Mouse (Mus musculus) midbrain, embryonic 16.5 days (tissue): ENCODE results near the gene Rbpjl. TPM values are rescaled to one million over a fixed set of nuclear protein-coding genes. Genes with fewer than 3 reads are reported as not detected.

ENCODE experiments used
- microRNA-seq: library from miRNA; unstranded; fragments of <30 nt; microRNA quantifications from one replicate; pipeline ENCODE4, GENCODE M21; 2017
- polyA plus RNA-seq: library from polyadenylated mRNA; unstranded; fragments of >200 nt; fragmentation: Nextera tagmentation; extraction: Ambion mirVana; gene quantifications from 2 replicates; pipeline ENCODE4 v1.2.1, GENCODE M21; 2015

The Rbpjl gene
- polyA plus RNA-seq, 1 experiment from 2014 or later, result 0.04 TPM

Small RNAs within 50 kb of the gene (microRNA-seq; reads per million reads assigned to microRNA genes)
- gene Mir7678, result not detected

Other genes starting within 250 kb of the Rbpjl start
- gene Kcns1, start 232.0 kb upstream of the Rbpjl start, polyA plus RNA-seq, result 1.9 and 3.9 TPM in 2 replicates
- gene Wfdc5, start 220.4 kb upstream of the Rbpjl start, polyA plus RNA-seq, result not detected in 2 replicates
- not detected in 2 replicates for gene Wfdc12, start 212.5 kb upstream of the Rbpjl start, polyA plus RNA-seq
- gene Wfdc15a, start 203.0 kb upstream of the Rbpjl start, polyA plus RNA-seq, result not detected in 2 replicates
- gene Wfdc15b, start 181.5 kb upstream of the Rbpjl start, polyA plus RNA-seq, result not detected in 2 replicates
- not detected in 2 replicates for gene Svs2, start 164.7 kb upstream of the Rbpjl start, polyA plus RNA-seq
- gene Svs3b, start 146.5 kb upstream of the Rbpjl start, polyA plus RNA-seq, result not detected in 2 replicates
- gene Svs4, start 124.7 kb upstream of the Rbpjl start, polyA plus RNA-seq, result not detected in 2 replicates
- not detected in 2 replicates for gene Svs3a, start 113.9 kb upstream of the Rbpjl start, polyA plus RNA-seq
- gene Svs6, start 86.4 kb upstream of the Rbpjl start, polyA plus RNA-seq, result not detected in 2 replicates
- not detected in 2 replicates for gene Svs5, start 70.4 kb upstream of the Rbpjl start, polyA plus RNA-seq
- not detected in 2 replicates for gene Slpi, start 14.0 kb upstream of the Rbpjl start, polyA plus RNA-seq
- 0.93 and 1.1 TPM in 2 replicates for gene Matn4, start 2.0 kb downstream of the Rbpjl start, polyA plus RNA-seq
- 6.3 and 8.7 TPM in 2 replicates for gene Sdc4, start 40.7 kb downstream of the Rbpjl start, polyA plus RNA-seq
- gene Sys1, start 53.8 kb downstream of the Rbpjl start, polyA plus RNA-seq, result 86.7 and 90.0 TPM in 2 replicates
- gene Gm20458, start 57.8 kb downstream of the Rbpjl start, polyA plus RNA-seq, result 7.5 and 8.2 TPM in 2 replicates
- gene Trp53tg5, start 70.6 kb downstream of the Rbpjl start, polyA plus RNA-seq, result not detected in 2 replicates
- 16.6 and 17.8 TPM in 2 replicates for gene Dbndd2, start 83.0 kb downstream of the Rbpjl start, polyA plus RNA-seq
- gene Pigt, start 94.4 kb downstream of the Rbpjl start, polyA plus RNA-seq, result 87.7 and 97.0 TPM in 2 replicates
- gene Wfdc2, start 159.3 kb downstream of the Rbpjl start, polyA plus RNA-seq, result 2.3 and 2.5 TPM in 2 replicates
- gene Spint3, start 170.3 kb downstream of the Rbpjl start, polyA plus RNA-seq, result not detected in 2 replicates
- not detected in 2 replicates for gene Wfdc6a, start 182.3 kb downstream of the Rbpjl start, polyA plus RNA-seq
- not detected in 2 replicates for gene Eppin, start 190.5 kb downstream of the Rbpjl start, polyA plus RNA-seq
- gene Wfdc6b, start 210.4 kb downstream of the Rbpjl start, polyA plus RNA-seq, result not detected in 2 replicates
- not detected in 2 replicates for gene Wfdc8, start 210.5 kb downstream of the Rbpjl start, polyA plus RNA-seq
- gene Wfdc16, start 235.7 kb downstream of the Rbpjl start, polyA plus RNA-seq, result not detected in 2 replicates